Mouse (Mus musculus): Measurements from ENCODE around the gene Prg4.

The Prg4 gene

DNA sequence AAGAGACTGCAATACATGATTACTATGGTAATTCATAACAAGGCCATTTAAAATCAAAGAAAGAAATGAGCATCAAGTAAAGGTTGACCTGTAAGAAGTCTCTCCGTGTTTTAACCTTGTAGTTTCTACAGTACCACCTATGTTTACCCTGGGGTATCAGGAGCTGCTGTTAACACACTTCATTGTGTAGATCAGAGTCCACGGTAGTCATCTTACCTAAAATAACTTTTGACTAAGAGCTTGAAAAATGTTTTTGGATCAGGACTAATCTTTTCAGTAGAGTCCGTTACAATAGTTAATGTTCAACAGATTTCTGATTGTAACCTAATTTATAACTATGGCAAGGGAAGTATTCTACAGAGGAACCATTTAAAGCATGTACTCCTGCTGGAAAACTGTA lies 61.4 kb downstream of the Prg4 start:
- DNase-seq (ENCODE audit: low spot score) = no peak

DNA sequence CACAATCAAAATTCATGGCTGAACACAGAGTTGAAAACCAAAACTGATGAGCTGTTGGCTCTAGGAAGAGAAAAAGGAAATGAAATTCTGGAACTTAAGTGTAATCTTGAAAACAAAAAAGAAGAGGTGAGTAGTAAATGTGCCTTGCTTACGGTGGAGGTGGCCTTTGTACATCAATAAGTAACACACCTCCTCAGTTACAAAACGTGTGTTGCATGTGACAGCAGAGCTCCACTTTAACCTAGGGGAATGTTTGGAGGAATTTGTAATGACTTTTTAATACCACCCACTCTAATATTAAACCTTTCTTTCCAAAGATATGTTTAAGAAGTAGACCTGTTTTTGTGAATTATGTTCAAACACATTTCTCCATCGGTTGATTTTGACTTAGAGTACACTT lies 62.1 kb downstream of the Prg4 start:
- no peak for DNase-seq (ENCODE audit: low spot score)

Measured in ovary, postnatal 14 days (tissue).